Mouse (Mus musculus) small intestine, adult 2 months (tissue): ENCODE measurements around the gene Popdc3. TPM values are rescaled to one million over a fixed set of nuclear protein-coding genes. Genes with fewer than 3 reads are reported as not detected.
"Not testable (repeated sequence)": the region's sequence is repeated elsewhere in the genome, so short reads cannot be mapped to it uniquely, and the experiment has no call there.

Source experiments
- H3K27ac ChIP-seq: fragments of 200-500 bp; 2 replicates; pipeline ENCODE4 v1.5.1; 2012; ENCODE audit warnings: low read depth, low read length, control low read depth, inconsistent platforms; ENCODE audit not compliant: insufficient read depth
- H3K27me3 ChIP-seq: fragments of 200-500 bp; 2 replicates; pipeline ENCODE4 v1.6.1; 2012; ENCODE audit warnings: mild to moderate bottlenecking, moderate library complexity, low read length, inconsistent platforms; ENCODE audit not compliant: control insufficient read depth, insufficient read depth
- H3K36me3 ChIP-seq: fragments of 200-500 bp; 2 replicates; pipeline ENCODE4 v1.6.1; 2012; ENCODE audit warnings: mild to moderate bottlenecking, low read length, control low read depth, inconsistent platforms; ENCODE audit not compliant: control insufficient read depth, insufficient read depth
- H3K4me1 ChIP-seq: fragments of 200-500 bp; 2 replicates; pipeline ENCODE4 v1.6.1; 2012; ENCODE audit warnings: low read length, inconsistent platforms, mixed read lengths; ENCODE audit not compliant: control insufficient read depth, insufficient read depth, insufficient read length
- H3K4me3 ChIP-seq: fragments of 200-500 bp; 2 replicates; pipeline ENCODE4 v1.5.1; 2012; ENCODE audit warnings: low read depth, mild to moderate bottlenecking, control low read depth, inconsistent platforms, low read length, moderate library complexity
- CTCF ChIP-seq: fragments of 200-500 bp; IDR thresholded peaks from 2 replicates; pipeline ENCODE4 v1.5.1; 2012; ENCODE audit warnings: low read depth, mild to moderate bottlenecking, control low read depth, inconsistent platforms, low read length, moderate library complexity, mixed read lengths; ENCODE audit not compliant: insufficient replicate concordance, insufficient read length; ENCODE audit errors: extremely low read depth
- POLR2A ChIP-seq: fragments of 200-500 bp; IDR thresholded peaks from 2 replicates; pipeline ENCODE4 v1.6.1; 2012; ENCODE audit warnings: low read depth, mild to moderate bottlenecking, control low read depth, inconsistent platforms, low read length, moderate library complexity
- WGBS: fragments of 180-500 bp; shearing (Covaris S2); methylation state at CpG from one replicate; pipeline ENCODE4 v1.1.7; 2018; 5-methylcytosine and 5-hydroxymethylcytosine counted together
- polyA plus RNA-seq: library from polyadenylated mRNA; depleted of rRNA; stranded (reverse); fragments of >200 nt; gene quantifications from 2 replicates; pipeline ENCODE4 v1.2.3, GENCODE M21; 2012; rRNA removed

Gene Popdc3
- polyA plus RNA-seq, 1 experiment = not detected

- WGBS = 75% methylated on average over 4 of the region's 4 CpGs
- TF ChIP-seq POLR2A (no peak), CTCF (no peak)
- no peaks in the 10 kb centered on the region for H3K4me1 ChIP-seq
- H3K27ac ChIP-seq = no peak overlapping the region
- no peaks in the 10 kb centered on the region for H3K27me3 ChIP-seq
- no peak overlapping the region for H3K4me3 ChIP-seq
- H3K36me3 ChIP-seq = no peaks in the 10 kb centered on the region
Measured at GRCm38 (mm10) chr10:45344381-45344780, 166.5 kb downstream of the Popdc3 start.

GRCm38 (mm10) chr10:45345217-45345616, 167.3 kb downstream of the Popdc3 start:
- no peak for TF ChIP-seq CTCF
- no peak for TF ChIP-seq POLR2A
- no peaks in the 10 kb centered on the region for H3K36me3 ChIP-seq
- no peaks in the 10 kb centered on the region for H3K27me3 ChIP-seq
- H3K4me3 ChIP-seq = no peak overlapping the region
- no peak overlapping the region for H3K27ac ChIP-seq
- WGBS = 61% methylated on average over 9 of the region's 9 CpGs
- no peaks in the 10 kb centered on the region for H3K4me1 ChIP-seq

GRCm38 (mm10) chr10:45348143-45348542, 170.2 kb downstream of the Popdc3 start:
- H3K4me3 ChIP-seq, H3K4me1 ChIP-seq, H3K27ac ChIP-seq, H3K36me3 ChIP-seq, H3K27me3 ChIP-seq: not testable (repeated sequence)
- WGBS = 84% methylated on average over 3 of the region's 3 CpGs

- H3K27me3 ChIP-seq = no peaks in the 10 kb centered on the region
- no peak overlapping the region for H3K4me3 ChIP-seq
- no peaks in the 10 kb centered on the region for H3K4me1 ChIP-seq
- H3K27ac ChIP-seq = no peak overlapping the region
- H3K36me3 ChIP-seq = no peaks in the 10 kb centered on the region
- 91% methylated on average over 6 of the region's 6 CpGs for WGBS
- no peak for TF ChIP-seq CTCF
- TF ChIP-seq POLR2A = no peak
Measured at GRCm38 (mm10) chr10:45356091-45356490, 178.2 kb downstream of the Popdc3 start.

GRCm38 (mm10) chr10:45363396-45363795, 185.5 kb downstream of the Popdc3 start:
- Histone ChIP-seq H3K27me3 (no peaks in the 10 kb centered on the region), H3K27ac (no peak overlapping the region), H3K4me3 (no peak overlapping the region), H3K36me3 (no peaks in the 10 kb centered on the region), H3K4me1 (no peaks in the 10 kb centered on the region)
- no peak for TF ChIP-seq POLR2A
- WGBS = 39% methylated on average over 5 of the region's 5 CpGs

GRCm38 (mm10) chr10:45366987-45367705, 189.2 kb downstream of the Popdc3 start:
- Histone ChIP-seq H3K27me3 (no peaks in the 10 kb centered on the region), H3K36me3 (no peaks in the 10 kb centered on the region), H3K4me1 (no peaks in the 10 kb centered on the region), H3K27ac (no peak overlapping the region), H3K4me3 (no peak overlapping the region)
- 73% methylated on average over 17 of the region's 17 CpGs for WGBS
- no peak for TF ChIP-seq POLR2A
- TF ChIP-seq CTCF = no peak

Other genes starting within 250 kb of the Popdc3 start
- 2.3 and 5.2 TPM in 2 replicates for gene Prep, start 110.9 kb upstream of the Popdc3 start, polyA plus RNA-seq
- 0.55 and 0.72 TPM in 2 replicates for gene Bves, start 157.7 kb downstream of the Popdc3 start, polyA plus RNA-seq